Mouse (Mus musculus) spleen, adult 2 months (tissue): ENCODE measurements around the gene Usp8. TPM values are rescaled to one million over a fixed set of nuclear protein-coding genes. Genes with fewer than 3 reads are reported as not detected.

Source experiments
- DNase-seq, 2 experiments: peaks; one replicate each; pipeline versions ENCODE4 v3.0.0 to v3.0.0-alpha.2; 2012 to 2021; ENCODE audit warnings: low spot score in 2 of 2, low read depth in 1 of 2
- H3K27ac ChIP-seq: fragments of 200-500 bp; 2 replicates; pipeline ENCODE4 v1.5.1; 2012; ENCODE audit warnings: low read length, inconsistent platforms; ENCODE audit not compliant: insufficient read depth
- H3K27me3 ChIP-seq: fragments of 200-500 bp; 2 replicates; pipeline ENCODE4 v1.6.1; 2012; ENCODE audit warnings: mild to moderate bottlenecking, moderate library complexity, low read length, inconsistent platforms; ENCODE audit not compliant: control insufficient read depth, insufficient read depth
- H3K36me3 ChIP-seq: fragments of 200-500 bp; 2 replicates; pipeline ENCODE4 v1.6.1; 2012; ENCODE audit warnings: mild to moderate bottlenecking, low read length, inconsistent platforms; ENCODE audit not compliant: control insufficient read depth, insufficient read depth
- H3K4me1 ChIP-seq: fragments of 200-500 bp; 2 replicates; pipeline ENCODE4 v1.6.1; 2011; ENCODE audit warnings: inconsistent platforms; ENCODE audit not compliant: control insufficient read depth, insufficient read depth, insufficient read length
- H3K4me3 ChIP-seq: fragments of 200-500 bp; 2 replicates; pipeline ENCODE4 v1.5.1; 2011; ENCODE audit warnings: mild to moderate bottlenecking, inconsistent platforms; ENCODE audit not compliant: insufficient read depth, insufficient read length; ENCODE audit errors: extremely low read depth
- CTCF ChIP-seq: fragments of 200-500 bp; IDR thresholded peaks from 2 replicates; pipeline ENCODE4 v1.5.1; 2011; ENCODE audit warnings: mild to moderate bottlenecking, inconsistent platforms; ENCODE audit not compliant: insufficient read depth, insufficient read length, insufficient replicate concordance; ENCODE audit errors: extremely low read depth
- POLR2A ChIP-seq: fragments of 200-500 bp; IDR thresholded peaks from 2 replicates; pipeline ENCODE4 v1.6.1; 2011; ENCODE audit warnings: low read depth, low read length, inconsistent platforms
- WGBS: fragments of 180-500 bp; shearing (Covaris S2); methylation state at CpG from one replicate; pipeline ENCODE4 v1.1.7; 2018; 5-methylcytosine and 5-hydroxymethylcytosine counted together
- polyA plus RNA-seq: library from polyadenylated mRNA; depleted of rRNA; stranded (reverse); fragments of >200 nt; gene quantifications from 2 replicates; pipeline ENCODE4 v1.2.3, GENCODE M21; 2012

Usp8 gene
- polyA plus RNA-seq, 1 experiment: 9.2 TPM

GRCm38 (mm10) chr2:126675169-126676121 is 31.7 kb upstream of the Usp8 start:
- Histone ChIP-seq H3K4me1 (peaks cover 2% of the 10 kb centered on the region; the same call in 1 of the 2 replicates), H3K4me3 (peak overlapping the region; percentile 78), H3K36me3 (no peaks in the 10 kb centered on the region; the same call in 1 of the 2 replicates), H3K27ac (peak overlapping the region; percentile 100), H3K27me3 (no peaks in the 10 kb centered on the region)
- no peak for TF ChIP-seq CTCF
- TF ChIP-seq POLR2A: peak; percentile 93
- WGBS: under 1% methylated on average over 99 of the region's 99 CpGs
- DNase-seq: peak; percentile 78 to 87

- no peak for DNase-seq
- H3K27me3 ChIP-seq: no peaks in the 10 kb centered on the region
- no peak for TF ChIP-seq CTCF
- no peak for TF ChIP-seq POLR2A
- peaks cover 2% of the 10 kb centered on the region; the same call in 1 of the 2 replicates for H3K4me1 ChIP-seq
- H3K36me3 ChIP-seq: no peaks in the 10 kb centered on the region
- peak within 1 kb of the TSS; percentile 78 for H3K4me3 ChIP-seq
- 10% methylated on average over 12 of the region's 12 CpGs for WGBS
- H3K27ac ChIP-seq: peak within 1 kb of the TSS; percentile 100
These were observed 31.0 kb upstream of the Usp8 start, which contains the start of gene Gabpb1 for GRCm38 (mm10) chr2:126676122-126676515. Gene Gabpb1 (minus strand): TSS chr2:126676337.

GRCm38 (mm10) chr2:126677366-126677765 is 29.8 kb upstream of the Usp8 start:
- WGBS: 91% methylated on average over 1 of the region's 1 CpGs
- Histone ChIP-seq H3K27me3 (no peaks in the 10 kb centered on the region), H3K4me3 (no peak overlapping the region), H3K27ac (no peak overlapping the region), H3K4me1 (peaks cover 4% of the 10 kb centered on the region), H3K36me3 (no peaks in the 10 kb centered on the region)
- TF ChIP-seq POLR2A (no peak), CTCF (no peak)
- no peak for DNase-seq

- no peak for DNase-seq
- no peaks in the 10 kb centered on the region for H3K27me3 ChIP-seq
- no peak overlapping the region for H3K4me3 ChIP-seq
- 0 out of 2 replicates have a peak overlapping the region, but pooled peaks have one; percentile 23 for H3K27ac ChIP-seq
- peaks cover 4% of the 10 kb centered on the region for H3K4me1 ChIP-seq
- TF ChIP-seq CTCF (no peak), POLR2A (no peak)
- no peaks in the 10 kb centered on the region for H3K36me3 ChIP-seq
- 19% methylated on average over 2 of the region's 2 CpGs for WGBS
These were observed 24.8 kb upstream of the Usp8 start for GRCm38 (mm10) chr2:126682333-126682732.

GRCm38 (mm10) chr2:126682937-126683336 is 24.2 kb upstream of the Usp8 start:
- TF ChIP-seq POLR2A (no peak), CTCF (no peak)
- Histone ChIP-seq H3K4me1 (peaks cover 4% of the 10 kb centered on the region), H3K27ac (no peak overlapping the region), H3K4me3 (no peak overlapping the region), H3K27me3 (no peaks in the 10 kb centered on the region), H3K36me3 (no peaks in the 10 kb centered on the region)
- WGBS: 78% methylated on average over 1 of the region's 1 CpGs
- DNase-seq: no peak

GRCm38 (mm10) chr2:126691290-126691689 is 15.8 kb upstream of the Usp8 start:
- Histone ChIP-seq H3K27me3 (no peaks in the 10 kb centered on the region), H3K4me3 (no peak overlapping the region), H3K27ac (no peak overlapping the region), H3K36me3 (no peaks in the 10 kb centered on the region), H3K4me1 (no peaks in the 10 kb centered on the region)
- no peak for DNase-seq
- 91% methylated on average over 3 of the region's 3 CpGs for WGBS
- no peak for TF ChIP-seq CTCF
- no peak for TF ChIP-seq POLR2A
